Mouse (Mus musculus) C3H10T1/2 (cell line): ENCODE data around the gene Olfr1447. TPM values are rescaled to one million over a fixed set of nuclear protein-coding genes. Genes with fewer than 3 reads are reported as not detected.

ENCODE experiments used
- polyA plus RNA-seq, 2 experiments: library from polyadenylated mRNA; unstranded; fragments of >200 nt; fragmentation: generic; extraction: Trizol; gene quantifications; one replicate each; pipeline ENCODE4 v1.2.1; 2012; ENCODE audit warnings: missing spikeins in 2 of 2

Gene Olfr1447
- not detected for polyA plus RNA-seq

GRCm38 (mm10) chr19:12903643-12904042 lies at the start of gene Olfr1447:
Olfr1447 (minus strand) TSS chr19:12903743.

DNA sequence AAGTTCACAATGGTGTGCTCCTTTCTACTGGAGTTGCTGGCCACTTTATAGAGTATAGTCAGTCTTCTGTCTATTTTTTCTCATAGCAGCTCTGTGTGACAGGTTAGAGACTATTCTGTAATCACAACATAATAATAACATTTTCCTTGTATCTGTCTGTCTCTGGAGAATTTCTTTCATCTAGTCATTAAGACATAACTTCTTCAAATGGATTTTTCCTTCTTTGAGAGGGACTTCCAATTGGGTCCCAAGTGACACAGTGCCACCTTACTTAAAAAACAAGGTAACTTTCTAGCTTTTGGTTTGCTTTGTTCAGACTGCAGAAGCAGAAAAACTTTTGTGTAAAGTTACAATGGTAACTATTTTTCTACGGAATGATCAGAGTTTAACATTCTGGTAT lies 46.4 kb upstream of the Olfr1447 start, which contains the start of gene Olfr1450:
TSS of gene Olfr1450 (plus strand) at position 301 of the 400 bp plus-strand sequence.

GRCm38 (mm10) chr19:12930540-12930939 lies 27.0 kb upstream of the Olfr1447 start, which contains the start of gene Olfr1449:
Olfr1449 (plus strand) TSS chr19:12930840.

GRCm38 (mm10) chr19:12924319-12924718 lies 20.8 kb upstream of the Olfr1447 start, which contains the start of gene Olfr1448:
Olfr1448 (minus strand) TSS chr19:12924419.

DNA sequence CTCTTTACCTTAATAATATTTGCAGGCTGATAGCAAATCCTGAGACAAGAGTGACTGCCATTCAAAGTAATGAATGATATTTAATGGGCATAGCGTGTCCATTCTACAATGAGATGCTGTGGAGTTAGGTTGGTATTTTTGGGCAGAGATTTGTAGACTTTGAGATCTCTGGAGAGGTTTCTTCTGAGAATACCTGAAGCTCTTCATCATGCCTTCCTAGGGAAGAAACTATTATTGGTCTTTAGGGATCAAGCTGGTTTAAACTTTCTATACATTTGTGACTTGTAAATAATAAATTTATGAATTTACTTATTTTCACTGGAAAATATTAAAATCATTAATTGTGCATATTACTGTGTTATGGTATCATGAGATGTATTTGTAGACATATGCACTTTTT lies 10.1 kb downstream of the Olfr1447 start, which contains the start of gene Olfr1446:
TSS of gene Olfr1446 (minus strand) at position 101 of the 400 bp plus-strand sequence.

DNA sequence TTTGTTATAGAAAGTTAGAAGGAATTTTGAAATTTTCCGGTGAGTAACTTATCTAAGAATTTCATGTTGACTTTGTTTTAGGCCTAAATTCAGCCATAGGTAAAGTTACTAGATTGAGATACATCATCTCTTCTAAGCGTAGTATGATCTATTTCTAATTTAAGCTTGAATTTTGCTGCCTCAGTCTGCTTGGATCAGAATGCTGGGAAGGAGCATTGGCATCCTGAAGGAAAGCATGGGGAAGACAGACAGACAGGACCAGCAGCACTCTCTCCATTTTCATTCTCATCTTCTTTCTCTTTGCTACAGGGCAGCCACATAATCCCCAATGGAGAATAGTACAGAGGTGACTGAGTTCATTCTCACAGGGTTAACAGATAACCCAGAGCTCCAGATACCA lies 20.0 kb downstream of the Olfr1447 start, which contains the start of gene Olfr1445:
TSS of gene Olfr1445 (plus strand) at position 301 of the 400 bp plus-strand sequence.

DNA sequence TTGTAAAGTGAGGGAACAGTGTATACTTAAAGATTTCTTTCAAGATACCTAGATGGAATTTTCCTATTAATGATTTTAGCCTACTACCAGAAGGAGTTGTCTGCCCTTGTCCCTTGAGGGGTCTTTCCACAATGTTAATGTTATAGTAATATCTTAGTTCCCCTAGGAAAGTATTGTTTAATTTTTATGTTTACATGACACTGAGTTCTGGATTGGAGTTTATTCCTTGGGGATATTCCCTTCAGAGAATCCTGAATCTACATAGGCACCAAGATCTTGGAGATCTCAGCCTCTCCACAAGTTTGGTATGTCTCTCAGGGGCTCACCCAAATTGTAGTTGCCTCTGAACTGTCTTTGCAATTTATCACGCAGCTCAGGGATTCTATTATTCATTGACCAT lies 46.6 kb downstream of the Olfr1447 start, which contains the start of gene Olfr1444:
TSS of gene Olfr1444 (plus strand) at position 301 of the 400 bp plus-strand sequence.

Other genes starting within 250 kb of the Olfr1447 start
- not detected for gene Olfr1442, start 233.3 kb downstream of the Olfr1447 start, polyA plus RNA-seq
- not detected for gene Olfr1443, start 225.6 kb downstream of the Olfr1447 start, polyA plus RNA-seq
- gene Keg1, start 208.0 kb downstream of the Olfr1447 start, polyA plus RNA-seq, result not detected
- 1 to 10 TPM in 1 of 2 experiments, under 1 TPM in 1; 0.04 to 1.7 TPM for gene Cntf, start 138.1 kb downstream of the Olfr1447 start, polyA plus RNA-seq
- gene Zfp91, start 107.6 kb downstream of the Olfr1447 start, polyA plus RNA-seq, result 10 to 100 TPM in 1 of 2 experiments, 1 to 10 TPM in 1; 6.0 to 19.4 TPM
- gene Lpxn, start 107.5 kb downstream of the Olfr1447 start, polyA plus RNA-seq, result under 1 TPM; 0.23 to 0.51 TPM
- gene Gm5244, start 57.1 kb downstream of the Olfr1447 start, polyA plus RNA-seq, result not detected
- not detected for gene Olfr1444, start 46.5 kb downstream of the Olfr1447 start, polyA plus RNA-seq
- gene Olfr1445, start 19.9 kb downstream of the Olfr1447 start, polyA plus RNA-seq, result not detected
- gene Olfr1446, start 10.2 kb downstream of the Olfr1447 start, polyA plus RNA-seq, result not detected
- gene Olfr1448, start 20.7 kb upstream of the Olfr1447 start, polyA plus RNA-seq, result not detected
- gene Olfr1449, start 27.1 kb upstream of the Olfr1447 start, polyA plus RNA-seq, result not detected
- not detected for gene Olfr1450, start 46.5 kb upstream of the Olfr1447 start, polyA plus RNA-seq
- gene Olfr1451, start 91.3 kb upstream of the Olfr1447 start, polyA plus RNA-seq, result not detected
- gene Olfr1453, start 124.6 kb upstream of the Olfr1447 start, polyA plus RNA-seq, result not detected
- gene Olfr1454, start 156.9 kb upstream of the Olfr1447 start, polyA plus RNA-seq, result not detected
- not detected for gene Olfr1457, start 194.1 kb upstream of the Olfr1447 start, polyA plus RNA-seq
- not detected for gene Olfr1458, start 203.0 kb upstream of the Olfr1447 start, polyA plus RNA-seq
- gene Olfr1459, start 245.8 kb upstream of the Olfr1447 start, polyA plus RNA-seq, result not detected